Mouse (Mus musculus) erythroblast, embryonic 14.5 days (primary cell): ENCODE results near the gene Otud7b.

Experiments
- GATA1 ChIP-seq: IDR thresholded peaks from 2 replicates; pipeline ENCODE4 v1.6.1; 2012; ENCODE audit warnings: low read length, inconsistent platforms, mixed read lengths
- TAL1 ChIP-seq: IDR thresholded peaks from 3 replicates; pipeline ENCODE4 v1.6.1; 2012; ENCODE audit warnings: low read length, inconsistent platforms, mixed read lengths

GRCm38 (mm10) chr3:96196437-96197128 lies 92.3 kb downstream of the Otud7b start:
- TF ChIP-seq GATA1 (no peak), TAL1 (no peak)
